Mouse (Mus musculus): ENCODE results near the gene Exosc1.

The Exosc1 gene

GRCm38 (mm10) chr19:41874356-41874755 is 58.9 kb downstream of the Exosc1 start:
- no peak for DNase-seq (ENCODE audit: low read depth, low spot score)
